Mouse (Mus musculus): ENCODE measurements around the gene Btn2a2. TPM values are rescaled to one million over a fixed set of nuclear protein-coding genes. Genes with fewer than 3 reads are reported as not detected.
"Not testable (repeated sequence)": the region's sequence is repeated elsewhere in the genome, so short reads cannot be mapped to it uniquely, and the experiment has no call there.

The Btn2a2 gene
- not detected for total RNA-seq (2021)

GRCm38 (mm10) chr13:23488400-23489322, at the start of gene Btn2a2:
TSS of gene Btn2a2 (minus strand) at chr13:23488857.
- DNase-seq: peak; percentile 24 to 35
- intact Hi-C loops (cut with DNase I): no loop called here

- intact Hi-C loops (cut with DNase I): no loop called here
- no peak for DNase-seq
Measured at GRCm38 (mm10) chr13:23538249-23538648, 49.6 kb upstream of the Btn2a2 start.

- DNase-seq: no peak
- intact Hi-C loops (cut with DNase I): no loop called here
Measured at GRCm38 (mm10) chr13:23537006-23537710, 48.5 kb upstream of the Btn2a2 start.

GRCm38 (mm10) chr13:23536076-23536822, 47.6 kb upstream of the Btn2a2 start:
- no peak for DNase-seq
- intact Hi-C loops (cut with DNase I): no loop called here

GRCm38 (mm10) chr13:23535137-23536075, 46.7 kb upstream of the Btn2a2 start, which contains the start of gene Hist1h3g:
TSS of gene Hist1h3g (plus strand) at chr13:23535422.
- intact Hi-C loops (cut with DNase I): not testable (repeated sequence)
- peak; percentile 82 to 84 for DNase-seq

GRCm38 (mm10) chr13:23534368-23535131, 45.9 kb upstream of the Btn2a2 start:
- DNase-seq: no peak
- intact Hi-C loops (cut with DNase I): loop anchor here (5.0 kb wide), 4 partner anchors 48 to 1492 kb away; partner anchors contain the start of genes Hist1h1t, Hist1h2ag, Hist1h2bj and Hist1h4c

GRCm38 (mm10) chr13:23533560-23534367, 45.1 kb upstream of the Btn2a2 start, which contains the start of gene Hist1h2af:
TSS of gene Hist1h2af (plus strand) at chr13:23533906.
- intact Hi-C loops (cut with DNase I): loop anchor here (5.0 kb wide), 4 partner anchors 49 to 1491 kb away; partner anchors contain the start of genes Hist1h1t, Hist1h2ag, Hist1h2bj and Hist1h4c
- DNase-seq: not testable (repeated sequence)

GRCm38 (mm10) chr13:23532262-23533075, 43.8 kb upstream of the Btn2a2 start:
- intact Hi-C loops (cut with DNase I): loop anchor here (5.0 kb wide), 4 partner anchors 50 to 1490 kb away; partner anchors contain the start of genes Hist1h1t, Hist1h2ag, Hist1h2bj and Hist1h4c
- DNase-seq: no peak

GRCm38 (mm10) chr13:23530901-23531875, 42.5 kb upstream of the Btn2a2 start, which contains the start of gene Hist1h4h:
TSS of gene Hist1h4h (plus strand) at chr13:23531050.
- DNase-seq: peak; percentile 93 to 96
- intact Hi-C loops (cut with DNase I): loop anchor here (1.0 to 5.0 kb wide), 5 partner anchors 12 to 1489 kb away; partner anchors contain the start of genes Hist1h1t, Hist1h2ag, Hist1h2bj and Hist1h4c

GRCm38 (mm10) chr13:23530181-23530900, 41.7 kb upstream of the Btn2a2 start:
- intact Hi-C loops (cut with DNase I): loop anchor here (1.0 to 5.0 kb wide), 5 partner anchors 11 to 1488 kb away; partner anchors contain the start of genes Hist1h1t, Hist1h2ag, Hist1h2bj and Hist1h4c
- peak; percentile 71 to 75 for DNase-seq

- intact Hi-C loops (cut with DNase I): loop anchor here (1.0 to 5.0 kb wide), 6 partner anchors 10 to 1817 kb away; partner anchors contain the start of genes Hist1h1t, Hist1h2ag, Hist1h2bj and Hist1h4c
Measured at GRCm38 (mm10) chr13:23529480-23530165, 41.0 kb upstream of the Btn2a2 start.

GRCm38 (mm10) chr13:23529005-23529404, 40.3 kb upstream of the Btn2a2 start:
- intact Hi-C loops (cut with DNase I): loop anchor here (5.0 kb wide), 1 partner anchor 1817 kb away; no protein-coding TSS in a partner anchor
- DNase-seq: no peak

More at GRCm38 (mm10) chr13:23529480-23530165, 41.0 kb upstream of the Btn2a2 start:
- DNase-seq: no peak

GRCm38 (mm10) chr13:23526312-23526711, 37.7 kb upstream of the Btn2a2 start:
- intact Hi-C loops (cut with DNase I): loop anchor here (5.0 kb wide), 1 partner anchor 1814 kb away; no protein-coding TSS in a partner anchor
- DNase-seq: peak; percentile 92 to 94
